Mouse (Mus musculus) left cerebral cortex, postnatal 14 days (tissue): ENCODE data around the gene Tnfsf18. TPM values are rescaled to one million over a fixed set of nuclear protein-coding genes. Genes with fewer than 3 reads are reported as not detected.

Source experiments
- DNase-seq, 2 experiments: peaks; one replicate each; pipeline ENCODE4 v3.0.0; 2021 to 2022; ENCODE audit warnings: low spot score in 2 of 2, mixed read lengths in 1 of 2
- intact Hi-C: fragments of 180-260 bp; cut with DNase I; formaldehyde crosslinking; loops from one replicate; pipeline ENCODE4 v1.15.1; 2025
- long read RNA-seq, 2 experiments: library from polyadenylated mRNA; stranded (forward); transcript quantifications; one replicate each; pipeline ENCODE4 v2.0.0; 2021
- total RNA-seq, 2 experiments: library from RNA; stranded (reverse); gene quantifications; 2 replicates each; pipeline ENCODE4 v1.2.3; 2021

Gene Tnfsf18
- not detected for total RNA-seq
- long read RNA-seq, experiment 1 = 0 reads
- long read RNA-seq, experiment 2 = 0 reads

DNA sequence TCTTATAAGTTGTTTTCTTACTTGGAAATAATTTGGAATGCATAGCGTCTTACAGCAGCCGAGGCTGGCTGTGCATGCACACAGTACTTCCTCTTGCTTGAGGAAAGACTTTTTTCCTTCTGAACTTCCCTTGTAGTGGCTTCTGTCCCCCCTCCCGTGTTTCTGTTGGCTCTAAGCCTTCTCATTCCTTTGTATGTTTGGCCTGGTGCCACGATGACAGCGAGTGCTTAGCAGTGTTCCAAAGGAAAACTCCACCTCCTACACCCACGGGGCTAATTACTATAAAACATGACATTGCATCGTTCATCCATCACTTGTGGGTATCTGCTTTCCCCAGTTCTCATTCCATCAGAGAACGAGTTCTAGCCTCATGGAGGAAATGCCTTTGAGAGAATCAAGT lies at the start of gene Tnfsf18:
Tnfsf18 (plus strand) TSS at position 313 of the 400 bp plus-strand sequence.
- intact Hi-C loops = no loop called here
- peak; percentile 40 to 45 for DNase-seq

DNA sequence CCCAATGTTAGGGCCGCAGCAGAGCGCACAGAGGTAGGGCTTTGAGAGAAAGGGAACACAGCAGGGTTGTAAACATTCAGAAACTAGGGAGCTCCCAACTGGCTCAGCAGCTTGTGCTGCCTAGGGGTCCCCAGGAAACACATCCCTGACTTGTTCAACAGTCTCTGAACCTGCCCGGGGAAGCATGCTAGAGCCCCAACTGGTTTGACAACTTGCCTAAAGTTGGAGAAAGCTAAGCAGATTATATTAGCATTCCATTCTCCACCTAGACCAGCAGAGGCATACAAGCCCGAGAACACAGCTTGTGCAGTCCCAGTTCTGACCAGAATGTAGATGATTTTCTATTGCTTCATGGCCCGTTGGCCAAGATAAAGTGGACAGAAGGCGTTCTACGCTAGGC lies 49.6 kb upstream of the Tnfsf18 start:
- intact Hi-C loops = no loop called here
- DNase-seq = peak in 1 of 2 experiments; percentile 6

DNA sequence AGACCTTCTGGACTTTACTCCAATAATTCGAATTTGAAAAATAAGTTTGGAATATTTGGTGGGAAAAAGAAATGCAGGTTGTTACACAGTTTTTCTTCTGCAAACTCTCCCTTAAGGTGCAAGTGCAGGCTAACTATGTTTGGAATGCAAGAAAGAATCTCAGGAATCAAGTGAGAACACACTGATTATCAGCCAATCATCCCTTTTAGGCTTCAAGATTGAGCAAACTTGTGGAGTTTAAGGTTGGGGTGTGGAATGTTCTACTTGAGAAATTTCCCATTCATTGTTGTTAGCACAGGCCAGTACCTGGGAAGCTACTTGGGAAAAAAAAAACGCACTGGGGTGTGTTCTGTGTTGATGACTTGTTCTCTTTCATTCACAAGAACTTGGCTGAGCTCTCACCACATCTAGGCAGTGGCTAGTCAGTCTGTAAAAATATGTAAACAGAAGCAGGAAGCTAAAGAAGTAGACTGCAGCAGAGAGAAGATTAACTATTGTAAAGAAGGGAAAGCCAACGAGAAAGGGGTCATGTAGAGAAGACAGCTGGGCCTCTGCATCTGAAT lies 42.7 kb upstream of the Tnfsf18 start:
- DNase-seq = no peak
- intact Hi-C loops = no loop called here

DNA sequence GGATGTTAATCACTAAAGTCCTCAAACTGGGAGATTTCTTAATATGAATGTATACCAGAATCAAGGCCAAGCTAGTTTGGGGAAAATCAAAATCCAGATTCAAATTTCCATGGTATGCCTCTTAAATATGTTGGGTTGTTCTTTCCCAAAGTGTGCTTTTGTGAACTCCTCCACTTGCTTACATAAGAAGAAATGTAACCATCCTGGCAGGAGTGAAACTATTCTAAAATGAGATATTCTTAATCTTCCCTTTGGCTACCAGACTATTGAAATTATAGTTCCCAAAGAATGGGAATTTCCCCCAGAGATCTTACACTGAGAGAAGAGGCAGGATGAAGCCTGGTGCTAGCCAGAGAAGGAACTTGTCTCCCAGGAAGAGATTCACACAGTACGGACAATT lies 42.2 kb upstream of the Tnfsf18 start:
- intact Hi-C loops = no loop called here
- no peak for DNase-seq

DNA sequence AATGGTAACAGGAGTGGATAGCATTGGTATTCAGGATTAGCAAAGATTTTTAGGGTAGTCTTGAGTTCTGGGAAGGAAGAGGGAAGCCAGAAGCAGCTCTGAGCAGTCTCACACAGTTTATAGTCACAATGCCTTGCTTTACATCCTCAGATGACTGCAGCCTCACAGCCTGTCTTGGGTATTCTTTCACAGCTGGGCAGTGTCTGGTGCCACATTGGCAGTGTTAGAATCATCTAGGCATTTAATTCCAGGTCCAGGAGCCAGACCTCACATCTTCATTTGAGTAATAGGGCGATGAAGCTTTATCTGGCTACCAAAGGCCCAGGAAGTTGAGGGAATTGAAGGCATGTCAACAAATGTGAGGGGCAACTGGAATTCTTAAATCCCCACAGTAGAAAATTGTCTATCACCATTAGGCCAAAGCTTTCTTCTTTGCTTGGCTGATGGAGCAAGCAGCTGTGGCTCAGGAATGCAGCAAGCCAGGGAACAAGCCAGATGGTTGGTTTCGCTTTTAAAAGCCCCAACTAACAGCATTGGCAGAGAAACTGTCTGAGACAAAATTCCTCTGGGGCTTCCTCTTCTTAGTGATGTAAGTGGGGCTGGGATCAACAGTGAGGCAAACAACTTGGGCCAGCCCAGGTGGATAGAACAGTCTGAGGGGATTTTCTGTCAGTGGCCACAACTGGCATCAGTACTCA lies 30.9 kb upstream of the Tnfsf18 start:
- intact Hi-C loops = no loop called here
- peak; percentile 14 to 41 for DNase-seq

DNA sequence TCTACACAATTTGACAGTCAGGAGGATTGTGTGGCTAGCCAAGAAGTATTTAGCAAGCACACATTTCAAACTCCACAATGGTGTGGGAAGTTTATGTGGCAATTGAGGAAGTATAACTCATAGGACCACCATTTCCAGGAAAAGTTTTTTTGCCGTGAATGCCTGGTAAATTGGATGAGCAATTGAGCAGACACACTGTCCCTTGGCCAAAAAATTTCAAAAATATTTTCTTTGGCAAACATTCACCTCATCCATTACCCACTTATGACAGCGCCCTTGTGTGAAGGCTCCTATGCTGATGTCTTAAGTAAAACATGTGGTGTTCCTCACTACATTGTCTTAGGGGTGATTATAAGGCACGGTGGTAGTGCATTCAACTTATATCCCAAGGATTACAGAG lies 17.2 kb upstream of the Tnfsf18 start:
- intact Hi-C loops = no loop called here
- DNase-seq = no peak

DNA sequence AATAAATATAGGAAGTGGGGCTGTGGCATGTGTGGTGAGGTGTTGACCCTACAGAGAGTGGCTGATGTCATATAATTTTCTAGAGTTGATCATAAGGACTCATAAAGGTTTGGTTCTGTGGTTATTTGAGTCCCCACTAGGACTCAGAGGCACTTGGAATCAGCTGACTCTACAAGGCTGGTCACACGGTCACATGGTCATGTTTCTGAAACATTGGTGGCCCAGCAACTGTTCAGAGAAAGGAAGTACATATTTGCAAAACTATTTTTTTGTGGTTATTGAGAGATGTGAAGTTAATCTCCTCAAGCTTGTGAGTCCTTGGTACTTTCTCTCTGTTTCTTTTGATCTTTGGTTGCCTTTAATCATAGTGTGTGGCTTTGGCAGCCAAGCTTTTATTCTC lies 14.6 kb upstream of the Tnfsf18 start:
- intact Hi-C loops = no loop called here
- DNase-seq = no peak

- intact Hi-C loops = no loop called here
- no peak for DNase-seq
These were observed 12.2 kb upstream of the Tnfsf18 start for GRCm38 (mm10) chr1:161482211-161482610.

DNA sequence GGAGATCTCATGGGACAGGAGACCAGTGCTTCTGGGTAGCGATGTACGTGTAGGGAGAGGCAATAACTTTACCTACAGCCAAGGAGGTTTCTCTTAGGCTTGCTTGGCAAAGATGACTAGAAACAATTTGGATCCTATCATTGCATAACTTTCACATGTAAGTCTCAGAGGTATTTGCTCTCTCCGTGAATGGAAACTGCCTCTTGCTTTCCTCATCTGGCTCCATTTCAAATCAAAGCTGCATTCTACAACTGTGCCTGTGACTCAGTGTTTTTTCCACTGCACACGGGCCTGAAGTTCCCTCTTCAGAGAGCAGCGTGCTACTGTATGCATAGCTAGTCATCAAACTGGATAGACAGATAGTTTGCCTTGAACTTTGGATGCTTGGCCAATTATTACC lies 7.4 kb upstream of the Tnfsf18 start:
- intact Hi-C loops = no loop called here
- DNase-seq = peak in 1 of 2 experiments; percentile 25

- peak; percentile 20 to 24 for DNase-seq
- intact Hi-C loops = no loop called here
These were observed 2.7 kb upstream of the Tnfsf18 start for GRCm38 (mm10) chr1:161491766-161492165.

DNA sequence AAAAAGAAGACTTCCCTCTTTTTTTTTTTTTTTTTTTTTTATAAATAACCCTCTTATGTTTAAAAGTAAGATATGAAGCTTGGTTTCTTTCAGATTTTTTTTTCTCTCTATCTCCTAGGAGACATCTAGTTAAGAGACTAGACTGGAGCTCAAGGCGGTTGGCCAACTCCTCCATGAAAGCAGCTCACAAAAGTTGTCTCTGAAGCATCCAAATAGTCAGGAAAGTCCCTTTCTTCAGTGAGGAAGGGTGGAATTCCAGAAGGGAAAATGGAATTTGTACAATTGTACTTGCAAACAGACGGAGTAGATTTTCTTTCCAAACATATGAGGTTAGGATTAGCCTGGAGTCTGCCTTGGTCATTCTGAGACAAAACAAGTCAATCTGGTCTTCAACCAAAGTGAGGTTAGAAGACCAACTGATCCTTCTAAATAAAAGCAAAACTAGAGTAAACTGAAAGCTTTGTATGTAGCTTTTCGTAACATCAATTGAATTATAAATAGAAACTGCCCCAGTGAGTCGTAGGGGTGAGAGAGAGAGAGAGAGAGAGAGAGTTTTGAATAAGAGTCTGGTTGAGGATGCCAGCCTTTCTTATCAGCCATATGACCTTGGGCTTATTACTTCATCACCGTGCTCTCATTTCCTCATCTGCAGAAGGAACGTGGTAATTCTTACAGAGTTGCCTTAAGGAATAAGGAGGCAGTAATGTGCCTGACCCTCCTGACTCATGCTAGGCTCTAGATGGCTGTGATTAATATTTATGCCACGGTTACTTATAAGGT lies 2.6 kb downstream of the Tnfsf18 start:
- peak; percentile 13 to 15 for DNase-seq
- intact Hi-C loops = no loop called here

- no peak for DNase-seq
- intact Hi-C loops = no loop called here
These were observed 5.8 kb downstream of the Tnfsf18 start for GRCm38 (mm10) chr1:161500114-161500810.

GRCm38 (mm10) chr1:161500811-161501146 lies 6.3 kb downstream of the Tnfsf18 start:
- intact Hi-C loops = no loop called here
- no peak for DNase-seq

GRCm38 (mm10) chr1:161506317-161506716 lies 11.9 kb downstream of the Tnfsf18 start:
- intact Hi-C loops = no loop called here
- DNase-seq = peak in 1 of 2 experiments; percentile 25

- intact Hi-C loops = no loop called here
These were observed 13.2 kb downstream of the Tnfsf18 start for GRCm38 (mm10) chr1:161507623-161508047.

DNA sequence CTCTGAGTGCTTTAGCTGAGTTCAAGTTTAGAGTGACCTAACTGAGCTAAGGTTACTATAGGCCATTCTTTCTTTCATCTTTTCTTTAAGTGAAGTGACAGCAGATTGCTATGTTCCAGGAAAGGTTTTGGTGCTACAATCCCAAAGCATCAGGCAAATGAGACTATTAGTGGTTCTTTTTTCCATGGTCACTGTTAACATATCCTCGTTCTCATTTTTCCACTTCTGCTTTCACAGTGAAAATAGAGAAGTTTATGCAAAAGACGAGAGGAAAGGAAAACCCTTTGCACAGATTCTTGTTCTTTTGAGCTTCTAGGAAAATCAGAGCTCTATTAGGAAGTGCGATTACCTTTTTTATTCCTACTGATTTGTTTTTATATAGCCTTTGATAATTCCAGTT lies 22.9 kb downstream of the Tnfsf18 start:
- no peak for DNase-seq

More at GRCm38 (mm10) chr1:161507623-161508047, 13.2 kb downstream of the Tnfsf18 start:
- DNase-seq = peak in 1 of 2 experiments; percentile 5

GRCm38 (mm10) chr1:161520223-161520622 lies 25.8 kb downstream of the Tnfsf18 start:
- DNase-seq = no peak
- intact Hi-C loops = no loop called here

More for the DNA sequence above, 22.9 kb downstream of the Tnfsf18 start:
- intact Hi-C loops = no loop called here

GRCm38 (mm10) chr1:161528173-161528572 lies 33.7 kb downstream of the Tnfsf18 start:
- intact Hi-C loops = no loop called here
- DNase-seq = no peak

DNA sequence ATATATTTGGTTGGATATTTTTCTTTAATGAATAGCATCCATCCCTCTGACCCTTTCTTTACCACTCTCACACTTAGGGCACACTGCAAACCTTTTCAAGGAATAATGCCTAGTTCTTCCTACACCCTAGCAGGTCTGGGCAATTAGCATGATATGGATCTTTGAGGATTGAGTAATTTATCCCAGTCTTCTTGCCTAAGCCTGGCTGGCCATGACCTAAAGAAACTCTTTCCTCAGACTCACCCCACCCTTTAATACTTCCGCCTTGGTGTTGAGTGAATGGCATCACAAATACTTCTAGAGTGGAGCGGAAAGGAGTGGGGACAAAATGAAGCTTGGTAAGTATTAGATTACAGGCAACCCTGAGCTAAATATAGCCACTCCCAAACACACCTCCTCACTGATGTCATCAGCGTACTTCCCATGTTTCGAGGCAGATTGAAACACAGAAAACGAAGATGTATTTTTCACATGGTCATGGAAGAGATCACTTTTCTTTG lies 56.2 kb downstream of the Tnfsf18 start:
- no peak for DNase-seq
- intact Hi-C loops = no loop called here

DNA sequence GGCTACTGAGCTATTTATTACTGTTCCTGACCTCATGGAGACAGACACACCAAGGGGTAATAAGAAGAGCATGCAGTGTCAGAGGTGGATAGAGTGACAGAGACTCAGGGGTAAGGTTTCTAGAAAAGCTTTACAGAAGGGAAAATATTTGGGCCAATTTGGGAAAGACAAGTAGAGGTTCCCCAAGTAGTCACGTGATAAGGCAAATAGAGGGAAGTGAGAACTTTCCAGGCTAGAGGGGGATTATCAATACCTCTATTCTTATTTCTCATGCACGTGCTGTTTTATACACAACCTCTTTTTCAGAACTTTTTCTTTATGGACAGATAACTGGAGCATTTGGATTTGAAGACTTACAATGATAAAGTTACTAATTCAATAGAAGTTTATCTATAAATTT lies 57.6 kb downstream of the Tnfsf18 start:
- intact Hi-C loops = no loop called here
- no peak for DNase-seq
